Mouse (Mus musculus) embryonic fibroblast, embryonic 13.5 days (primary cell): ENCODE measurements around the gene Col1a2.

Experiments
- CTCF ChIP-seq: IDR thresholded peaks from 2 replicates; pipeline ENCODE4 v1.5.1; 2011; ENCODE audit warnings: mild to moderate bottlenecking, control low read depth, low read length, moderate library complexity, borderline replicate concordance; ENCODE audit not compliant: insufficient read depth
- POLR2A ChIP-seq: IDR thresholded peaks from 2 replicates; pipeline ENCODE4 v1.6.1; 2011; ENCODE audit warnings: low read depth, mild to moderate bottlenecking, control low read depth, low read length, moderate library complexity

- TF ChIP-seq POLR2A = no peak
- no peak for TF ChIP-seq CTCF
These were observed 78.9 kb downstream of the Col1a2 start for GRCm38 (mm10) chr6:4583485-4583884.
